In genomic region chr7:72400056-72400455, GRCm38 (mm10) we compare ENCODE assay signal across 9 mouse cellular contexts.
DNase-seq lines count a peak whose midpoint lies in the region; ATAC-seq lines count a peak whose summit lies in the region.
"Had no signal": no experiment of that assay in that cellular context is flagged by ENCODE, and none has a peak within 500 bp of the region (broad histone marks: within the 10 kb centered on the region; RNA-seq: fewer than 3 reads in every experiment).

No protein-coding gene starts in this region.

- no peak overlapping the region for H3K9ac ChIP-seq in liver, embryonic 12.5 days
- no peak overlapping the region for H3K9ac ChIP-seq in embryonic facial prominence, embryonic 11.5 days (replicated peaks; ENCODE audit: low read length)

- no peak overlapping the region for H3K4me2 ChIP-seq in liver, embryonic 12.5 days
- no peak overlapping the region for H3K4me2 ChIP-seq in embryonic facial prominence, embryonic 11.5 days (ENCODE audit: low read depth, low read length)

- ATAC-seq in liver, embryonic 12.5 days = no peak
- ATAC-seq in embryonic facial prominence, embryonic 11.5 days (replicated peaks; ENCODE audit: insufficient number of reproducible peaks, low FRiP score, low TSS enrichment, low read depth) = no peak
- ATAC-seq in megakaryocyte-erythroid progenitor cell, adult 5-6 weeks (replicated peaks; ENCODE audit: low FRiP score, low TSS enrichment, poor library complexity, severe bottlenecking) = 0 out of 2 replicates have a peak, but pooled peaks have one; percentile 37

- no peak overlapping the region for H3K27ac ChIP-seq in liver, embryonic 12.5 days
- no peak overlapping the region for H3K27ac ChIP-seq in embryonic facial prominence, embryonic 11.5 days (replicated peaks; ENCODE audit: low read depth, low read length)

- DNase-seq in liver = peak; percentile 6
- DNase-seq in adrenal gland, adult 2 months = peak; percentile 27
- peak; percentile 81 for DNase-seq in embryonic facial prominence, embryonic 11.5 days (ENCODE audit: low spot score)
- peak; percentile 3 for DNase-seq in heart, postnatal 25 days (ENCODE audit: low spot score)
- peak; percentile 33 to 70 for DNase-seq in layer of hippocampus, postnatal 25 days (ENCODE audit: extremely low spot score in 1 of 2, low spot score in 1 of 2)
- peak; percentile 31 for DNase-seq in yolk sac, embryonic 10.5 days (ENCODE audit: low spot score)

- no peaks in the 10 kb centered on the region for H3K27me3 ChIP-seq in liver, embryonic 12.5 days (replicated peaks)
- no peaks in the 10 kb centered on the region for H3K27me3 ChIP-seq in embryonic facial prominence, embryonic 11.5 days (ENCODE audit: control insufficient read depth, insufficient read depth, low read length)
- H3K27me3 ChIP-seq: megakaryocyte, embryonic 14.5 days had no signal

- no peaks in the 10 kb centered on the region for H3K36me3 ChIP-seq in liver, embryonic 12.5 days
- H3K36me3 ChIP-seq in embryonic facial prominence, embryonic 11.5 days (replicated peaks; ENCODE audit: control insufficient read depth, insufficient read depth, low read depth, low read length) = no peaks in the 10 kb centered on the region

- no peaks in the 10 kb centered on the region for H3K9me3 ChIP-seq in liver, embryonic 12.5 days (replicated peaks)
- no peaks in the 10 kb centered on the region for H3K9me3 ChIP-seq in embryonic facial prominence, embryonic 11.5 days (replicated peaks; ENCODE audit: control insufficient read depth, low read length)
- H3K9me3 ChIP-seq: megakaryocyte, embryonic 14.5 days had no signal

- no peaks in the 10 kb centered on the region for H3K4me1 ChIP-seq in liver, embryonic 12.5 days
- H3K4me1 ChIP-seq in embryonic facial prominence, embryonic 11.5 days (ENCODE audit: control insufficient read depth, insufficient read depth, low read length) = no peaks in the 10 kb centered on the region
- H3K4me1 ChIP-seq: megakaryocyte, embryonic 14.5 days had no signal

- H3K4me3 ChIP-seq in liver, embryonic 12.5 days = no peak overlapping the region
- H3K4me3 ChIP-seq in embryonic facial prominence, embryonic 11.5 days (ENCODE audit: low read depth, low read length) = no peak overlapping the region
- H3K4me3 ChIP-seq: megakaryocyte, embryonic 14.5 days had no signal

- intact Hi-C loops in heart, postnatal 25 days (cut with DNase I) = loop anchor here (1.0 to 5.0 kb wide), 4 partner anchors 977 to 1249 kb away; partner anchors contain the start of gene Rgma

Comparison
In these comparisons a context has a peak if more than half of its experiments do, and no peak if none do; other contexts are left out.
1. DNase-seq: peak in every context shown above with its lines; median percentile 81 in embryonic facial prominence, embryonic 11.5 days; 52 in layer of hippocampus, postnatal 25 days; 31 in yolk sac, embryonic 10.5 days; 27 in adrenal gland, adult 2 months; 6 in liver; 3 in heart, postnatal 25 days.